Mouse (Mus musculus) embryonic facial prominence, embryonic 12.5 days (tissue): ENCODE results near the gene A030014E15Rik. TPM values are rescaled to one million over a fixed set of nuclear protein-coding genes. Genes with fewer than 3 reads are reported as not detected.
"Not testable (repeated sequence)": the region's sequence is repeated elsewhere in the genome, so short reads cannot be mapped to it uniquely, and the experiment has no call there.

Experiments
- ATAC-seq: fragments of 200-750 bp; cut with Nextera tagmentation; 2 replicates; pipeline ENCODE4 v1.8.0; 2017; ENCODE audit not compliant: insufficient number of reproducible peaks, insufficient read depth, low FRiP score, low TSS enrichment
- H3K27ac ChIP-seq: fragments of 300-500 bp; sonication (generic); 2 replicates; pipeline ENCODE4 v1.5.1; 2016; ENCODE audit warnings: mild to moderate bottlenecking
- H3K27me3 ChIP-seq: fragments of 300-500 bp; sonication (generic); 2 replicates; pipeline ENCODE4 v1.6.1; 2016; ENCODE audit warnings: mild to moderate bottlenecking, moderate library complexity
- H3K36me3 ChIP-seq: fragments of 300-500 bp; sonication (generic); 2 replicates; pipeline ENCODE4 v1.6.1; 2016; ENCODE audit warnings: mild to moderate bottlenecking
- H3K4me1 ChIP-seq: fragments of 300-500 bp; sonication (generic); 2 replicates; pipeline ENCODE4 v1.6.1; 2016
- H3K4me2 ChIP-seq: fragments of 300-500 bp; sonication (generic); replicated peaks from 2 replicates; pipeline ENCODE4 v1.6.1; 2016; ENCODE audit warnings: mild to moderate bottlenecking, moderate library complexity
- H3K4me3 ChIP-seq: fragments of 300-500 bp; sonication (generic); 2 replicates; pipeline ENCODE4 v1.5.1; 2016; ENCODE audit warnings: mild to moderate bottlenecking
- H3K9ac ChIP-seq: fragments of 300-500 bp; sonication (generic); 2 replicates; pipeline ENCODE4 v1.6.1; 2016; ENCODE audit warnings: mild to moderate bottlenecking, moderate library complexity
- H3K9me3 ChIP-seq: fragments of 300-500 bp; sonication (generic); 2 replicates; pipeline ENCODE4 v1.6.1; 2016; ENCODE audit warnings: mild to moderate bottlenecking, moderate library complexity
- WGBS: fragments of 180-500 bp; shearing (Covaris S2); methylation state at CpG from one replicate; pipeline ENCODE4 v1.1.7; 2016; 5-methylcytosine and 5-hydroxymethylcytosine counted together
- polyA plus RNA-seq: library from polyadenylated mRNA; unstranded; fragments of >200 nt; fragmentation: Nextera tagmentation; extraction: Ambion mirVana; gene quantifications from 2 replicates; pipeline ENCODE4 v1.2.1, GENCODE M21; 2016

A030014E15Rik gene
- not detected in 2 replicates for polyA plus RNA-seq

- H3K9ac ChIP-seq: no peak within 1 kb of the TSS
- no peak within 1 kb of the TSS for H3K4me2 ChIP-seq
- no peaks in the 10 kb centered on the region for H3K9me3 ChIP-seq
- H3K4me1 ChIP-seq: no peaks in the 10 kb centered on the region
- no peak within 1 kb of the TSS for H3K4me3 ChIP-seq
- H3K27me3 ChIP-seq: no peaks in the 10 kb centered on the region
- no peak within 1 kb of the TSS for H3K27ac ChIP-seq
- H3K36me3 ChIP-seq: no peaks in the 10 kb centered on the region
- WGBS: 91% methylated on average over 6 of the region's 6 CpGs
- ATAC-seq: no peak
Measured at GRCm38 (mm10) chr1:82924650-82925049, at the start of gene A030014E15Rik. Gene A030014E15Rik, plus strand, starts transcription at chr1:82924917.

- no peaks in the 10 kb centered on the region for H3K9me3 ChIP-seq
- no peak overlapping the region for H3K4me2 ChIP-seq
- 89% methylated on average over 2 of the region's 2 CpGs for WGBS
- no peaks in the 10 kb centered on the region for H3K4me1 ChIP-seq
- no peak overlapping the region for H3K4me3 ChIP-seq
- ATAC-seq: no peak
- no peak overlapping the region for H3K27ac ChIP-seq
- peaks cover 27% of the 10 kb centered on the region for H3K36me3 ChIP-seq
- no peak overlapping the region for H3K9ac ChIP-seq
- H3K27me3 ChIP-seq: no peaks in the 10 kb centered on the region
Measured at GRCm38 (mm10) chr1:82879172-82879571, 45.5 kb upstream of the A030014E15Rik start.

- H3K4me3 ChIP-seq: no peak overlapping the region
- no peaks in the 10 kb centered on the region for H3K9me3 ChIP-seq
- H3K27ac ChIP-seq: no peak overlapping the region
- H3K4me2 ChIP-seq: no peak overlapping the region
- no peaks in the 10 kb centered on the region for H3K4me1 ChIP-seq
- 88% methylated on average over 8 of the region's 8 CpGs for WGBS
- no peak for ATAC-seq
- H3K27me3 ChIP-seq: no peaks in the 10 kb centered on the region
- H3K9ac ChIP-seq: no peak overlapping the region
- peaks cover 25% of the 10 kb centered on the region for H3K36me3 ChIP-seq
Measured at GRCm38 (mm10) chr1:82880196-82880595, 44.5 kb upstream of the A030014E15Rik start.

GRCm38 (mm10) chr1:82893269-82893668 is 31.4 kb upstream of the A030014E15Rik start:
- no peak overlapping the region for H3K27ac ChIP-seq
- ATAC-seq: no peak
- no peaks in the 10 kb centered on the region for H3K27me3 ChIP-seq
- H3K4me2 ChIP-seq: no peak overlapping the region
- no peaks in the 10 kb centered on the region for H3K4me1 ChIP-seq
- no peak overlapping the region for H3K4me3 ChIP-seq
- no peaks in the 10 kb centered on the region for H3K9me3 ChIP-seq
- H3K36me3 ChIP-seq: peaks cover 23% of the 10 kb centered on the region
- WGBS: 94% methylated on average over 7 of the region's 7 CpGs
- H3K9ac ChIP-seq: no peak overlapping the region

- no peaks in the 10 kb centered on the region for H3K9me3 ChIP-seq
- WGBS: 98% methylated on average over 1 of the region's 1 CpGs
- peaks cover 17% of the 10 kb centered on the region for H3K36me3 ChIP-seq
- H3K4me3 ChIP-seq: no peak overlapping the region
- no peak for ATAC-seq
- no peaks in the 10 kb centered on the region for H3K4me1 ChIP-seq
- no peak overlapping the region for H3K4me2 ChIP-seq
- no peaks in the 10 kb centered on the region for H3K27me3 ChIP-seq
- no peak overlapping the region for H3K9ac ChIP-seq
- no peak overlapping the region for H3K27ac ChIP-seq
Measured at GRCm38 (mm10) chr1:82900567-82900966, 24.1 kb upstream of the A030014E15Rik start.

- Histone ChIP-seq H3K27me3 (no peaks in the 10 kb centered on the region), H3K36me3 (peaks cover 17% of the 10 kb centered on the region), H3K4me2 (no peak overlapping the region), H3K9ac (no peak overlapping the region), H3K4me3 (no peak overlapping the region), H3K4me1 (no peaks in the 10 kb centered on the region), H3K9me3 (no peaks in the 10 kb centered on the region), H3K27ac (no peak overlapping the region)
- WGBS: 93% methylated on average over 3 of the region's 3 CpGs
- no peak for ATAC-seq
Measured at GRCm38 (mm10) chr1:82901201-82901600, 23.5 kb upstream of the A030014E15Rik start.

GRCm38 (mm10) chr1:82905886-82906285 is 18.8 kb upstream of the A030014E15Rik start:
- 81% methylated on average over 3 of the region's 3 CpGs for WGBS
- peaks cover 14% of the 10 kb centered on the region for H3K36me3 ChIP-seq
- no peaks in the 10 kb centered on the region for H3K9me3 ChIP-seq
- ATAC-seq: no peak
- H3K9ac ChIP-seq: no peak overlapping the region
- H3K4me3 ChIP-seq: no peak overlapping the region
- H3K4me2 ChIP-seq: no peak overlapping the region
- H3K27ac ChIP-seq: no peak overlapping the region
- H3K4me1 ChIP-seq: no peaks in the 10 kb centered on the region
- no peaks in the 10 kb centered on the region for H3K27me3 ChIP-seq

GRCm38 (mm10) chr1:82913025-82913424 is 11.7 kb upstream of the A030014E15Rik start, which contains the start of gene A030005L19Rik:
Gene A030005L19Rik, plus strand, starts transcription at chr1:82913325.
- no peak for ATAC-seq
- Histone ChIP-seq H3K36me3 (no peaks in the 10 kb centered on the region), H3K9me3 (no peaks in the 10 kb centered on the region), H3K27me3 (no peaks in the 10 kb centered on the region), H3K27ac (no peak within 1 kb of the TSS), H3K9ac (no peak within 1 kb of the TSS), H3K4me3 (no peak within 1 kb of the TSS), H3K4me1 (no peaks in the 10 kb centered on the region), H3K4me2 (no peak within 1 kb of the TSS)
- WGBS: 80% methylated on average over 3 of the region's 3 CpGs

GRCm38 (mm10) chr1:82913434-82913833 is 11.3 kb upstream of the A030014E15Rik start:
- not testable (repeated sequence) for H3K9ac ChIP-seq, H3K4me2 ChIP-seq, H3K4me3 ChIP-seq, H3K36me3 ChIP-seq, H3K27me3 ChIP-seq, H3K4me1 ChIP-seq, H3K9me3 ChIP-seq, H3K27ac ChIP-seq, ATAC-seq
- WGBS: 96% methylated on average over 5 of the region's 5 CpGs

GRCm38 (mm10) chr1:82930558-82930957 is 5.8 kb downstream of the A030014E15Rik start:
- not testable (repeated sequence) for H3K4me2 ChIP-seq, H3K9ac ChIP-seq, H3K36me3 ChIP-seq, H3K27ac ChIP-seq, H3K4me3 ChIP-seq, H3K4me1 ChIP-seq, ATAC-seq, H3K27me3 ChIP-seq, H3K9me3 ChIP-seq
- 89% methylated on average over 3 of the region's 3 CpGs for WGBS

GRCm38 (mm10) chr1:82931326-82931725 is 6.6 kb downstream of the A030014E15Rik start, which contains the start of gene Gm6217:
Gene Gm6217, minus strand, starts transcription at chr1:82931399.
- WGBS: no CpG with 5 or more reads among the region's 6 CpGs
- H3K27me3 ChIP-seq: not testable (repeated sequence)

GRCm38 (mm10) chr1:82938666-82939065 is 13.9 kb downstream of the A030014E15Rik start:
- Histone ChIP-seq H3K9ac (no peak overlapping the region), H3K36me3 (no peaks in the 10 kb centered on the region), H3K4me2 (no peak overlapping the region), H3K27me3 (no peaks in the 10 kb centered on the region), H3K27ac (no peak overlapping the region), H3K4me3 (no peak overlapping the region), H3K4me1 (no peaks in the 10 kb centered on the region), H3K9me3 (no peaks in the 10 kb centered on the region)
- 93% methylated on average over 5 of the region's 5 CpGs for WGBS
- ATAC-seq: no peak

More at GRCm38 (mm10) chr1:82931326-82931725, 6.6 kb downstream of the A030014E15Rik start, which contains the start of gene Gm6217:
- H3K36me3 ChIP-seq, H3K4me1 ChIP-seq, H3K4me3 ChIP-seq, ATAC-seq, H3K4me2 ChIP-seq, H3K9me3 ChIP-seq, H3K27ac ChIP-seq, H3K9ac ChIP-seq: not testable (repeated sequence)

- H3K4me2 ChIP-seq, H3K27ac ChIP-seq, ATAC-seq, H3K4me1 ChIP-seq, H3K9ac ChIP-seq, H3K4me3 ChIP-seq, H3K27me3 ChIP-seq, H3K36me3 ChIP-seq, H3K9me3 ChIP-seq: not testable (repeated sequence)
- WGBS: 95% methylated on average over 2 of the region's 2 CpGs
Measured at GRCm38 (mm10) chr1:82942505-82942904, 17.8 kb downstream of the A030014E15Rik start.
